Mouse (Mus musculus): ENCODE results near the gene Lyst.

Gene Lyst

DNA sequence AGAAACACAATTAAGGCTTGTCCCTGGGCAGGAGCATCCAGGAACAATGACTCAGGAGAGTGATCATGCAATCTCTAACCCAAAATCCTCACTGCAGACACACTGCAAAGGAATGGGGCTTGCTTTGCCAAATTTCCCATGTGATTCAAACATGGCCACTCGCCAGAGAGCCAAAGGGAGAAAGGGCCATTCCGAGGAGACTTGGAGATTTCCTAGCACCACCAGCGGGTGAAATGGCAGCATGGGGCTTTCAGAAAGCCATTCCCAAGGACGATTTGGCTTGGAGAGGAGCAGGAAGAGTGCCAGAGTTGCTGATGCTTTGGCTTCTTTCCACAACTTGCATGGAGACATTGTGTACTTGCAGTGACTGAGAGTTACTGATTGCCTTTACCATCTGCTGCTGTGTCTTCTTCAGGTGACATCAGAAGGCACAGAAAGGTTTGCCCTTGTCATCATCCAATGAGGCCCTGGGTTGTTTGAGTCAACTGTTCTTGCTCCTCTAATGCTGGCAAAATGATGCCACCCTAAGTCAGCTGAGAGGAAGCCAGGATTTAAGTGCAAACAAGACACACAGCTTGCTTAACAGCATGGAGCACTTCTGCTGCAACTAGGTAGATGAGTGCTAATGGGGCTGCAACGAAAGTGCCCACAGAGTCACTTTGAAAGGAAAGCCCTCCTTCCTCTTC, 16.5 kb upstream of the Lyst start:
- no peak for DNase-seq

DNA sequence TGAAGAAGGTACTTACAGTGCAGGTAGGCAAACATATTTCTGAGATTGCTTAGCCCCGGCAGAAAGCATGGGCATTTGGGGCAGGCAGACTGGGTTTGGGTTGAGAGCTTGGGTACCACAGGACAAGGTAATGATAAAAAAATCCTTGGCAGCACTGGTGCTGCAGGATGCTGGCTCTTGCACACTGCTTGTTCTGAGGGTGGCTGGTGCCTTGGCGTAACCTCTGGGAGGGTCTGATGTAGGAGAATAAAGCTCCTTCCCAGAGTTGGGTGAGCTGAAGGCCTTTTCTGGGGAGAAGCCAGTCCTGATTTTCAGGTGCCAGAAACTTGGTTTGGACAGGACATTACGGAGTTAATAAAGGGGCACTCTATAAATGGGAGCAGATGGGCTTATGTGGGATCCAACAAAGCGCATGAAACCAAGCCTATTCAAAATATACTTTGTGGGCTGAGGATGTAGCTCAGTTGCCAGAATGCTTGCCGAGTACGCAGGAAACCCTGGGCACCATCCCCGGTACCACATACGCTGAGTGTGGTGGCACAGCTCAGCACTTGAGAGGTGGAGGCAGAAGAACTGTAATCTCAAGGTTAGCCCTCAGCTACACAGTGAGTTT, 15.8 kb upstream of the Lyst start:
- DNase-seq, result no peak

DNA sequence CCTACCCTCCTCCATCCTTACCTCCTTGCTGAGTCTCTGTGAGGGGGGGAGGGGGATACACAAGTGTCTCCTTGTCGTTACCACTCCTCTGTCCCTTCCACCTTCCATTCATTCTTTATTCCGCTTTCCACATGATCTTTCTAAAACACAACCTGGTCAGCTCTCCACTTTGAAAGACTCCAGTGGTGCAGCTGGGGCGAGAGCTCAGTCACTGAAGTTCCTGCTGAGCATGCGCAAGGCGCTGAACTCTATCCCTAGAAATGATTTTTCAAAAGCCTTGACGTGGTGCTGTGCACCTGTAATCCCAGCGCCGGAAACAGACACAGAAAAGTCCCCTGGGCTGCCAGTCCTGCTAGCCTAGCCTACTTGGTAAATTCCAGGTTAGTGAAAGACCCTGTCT, 15.1 kb upstream of the Lyst start:
- DNase-seq, result no peak

DNA sequence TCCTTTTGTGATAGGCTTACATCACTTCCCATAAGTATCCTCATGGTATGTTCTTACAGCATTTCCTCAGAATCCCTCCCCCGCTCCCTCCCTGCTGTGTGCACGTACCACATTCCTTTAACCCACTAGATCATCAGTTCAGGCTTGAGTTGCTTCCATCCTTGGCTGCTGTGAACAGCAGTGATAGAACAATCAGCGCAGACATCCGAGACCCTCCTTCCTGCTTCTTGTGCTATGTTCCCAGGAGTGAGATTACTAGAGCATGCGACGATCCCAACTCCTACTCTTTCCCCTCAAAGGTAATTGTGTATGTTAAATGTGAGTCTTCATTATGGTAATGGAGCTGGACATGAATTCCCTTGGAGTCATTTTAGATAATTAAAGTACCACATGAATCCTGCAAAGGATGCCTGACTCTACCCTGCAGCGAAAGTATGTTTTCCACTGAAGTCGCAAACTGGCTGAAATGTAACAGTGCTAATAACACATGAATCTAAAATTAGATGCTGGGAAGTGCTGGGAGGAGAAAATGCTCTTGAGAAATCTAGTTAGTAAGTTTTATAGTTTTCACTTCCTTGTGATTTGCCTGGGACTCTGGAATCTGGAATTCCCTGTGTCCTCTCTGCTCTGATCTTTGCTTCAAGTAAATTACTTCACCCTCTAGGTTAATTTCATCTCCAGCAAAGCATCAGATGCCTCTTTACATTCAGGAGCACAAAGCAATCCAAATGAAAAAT, 13.6 kb upstream of the Lyst start:
- DNase-seq, result no peak

DNA sequence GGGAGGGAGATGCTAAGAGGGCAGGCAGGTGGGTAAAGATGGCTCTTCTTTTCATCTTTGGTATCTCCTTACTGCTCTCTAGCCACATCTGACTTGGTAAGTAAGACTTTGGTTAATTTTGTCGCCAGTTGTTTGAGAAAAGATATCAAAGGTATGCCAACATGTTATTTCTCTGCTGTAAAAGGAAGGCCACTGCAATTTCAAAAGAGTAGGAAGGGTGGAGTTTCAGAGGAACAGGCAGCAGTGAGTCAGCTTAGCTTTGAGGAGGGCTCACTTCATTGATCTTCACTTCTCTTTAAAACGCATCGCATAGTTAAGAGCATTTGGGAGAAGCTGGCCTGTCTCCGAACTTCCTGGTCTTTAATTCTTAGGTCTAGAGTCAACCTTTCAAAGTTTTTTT, 8.2 kb upstream of the Lyst start:
- DNase-seq, result no peak

DNA sequence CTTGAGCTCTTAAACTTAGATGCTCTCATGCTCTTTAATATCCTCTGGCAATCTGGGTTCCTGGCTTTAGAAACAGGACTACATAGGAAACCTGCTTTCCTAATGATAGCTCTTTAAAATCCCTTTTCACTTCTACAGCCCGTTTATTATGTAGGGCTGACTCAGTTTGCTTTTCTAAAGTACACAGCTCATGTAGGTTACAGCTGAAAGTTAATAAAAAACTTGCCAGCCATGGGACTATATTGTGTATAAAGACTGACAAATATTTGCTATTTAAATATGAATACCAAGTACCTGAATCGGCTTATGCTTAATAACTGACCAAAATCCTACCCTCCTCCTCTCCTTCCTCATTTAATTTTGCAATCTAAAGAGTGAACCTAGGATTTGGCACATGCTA, 6.7 kb upstream of the Lyst start:
- DNase-seq, result no peak

DNA sequence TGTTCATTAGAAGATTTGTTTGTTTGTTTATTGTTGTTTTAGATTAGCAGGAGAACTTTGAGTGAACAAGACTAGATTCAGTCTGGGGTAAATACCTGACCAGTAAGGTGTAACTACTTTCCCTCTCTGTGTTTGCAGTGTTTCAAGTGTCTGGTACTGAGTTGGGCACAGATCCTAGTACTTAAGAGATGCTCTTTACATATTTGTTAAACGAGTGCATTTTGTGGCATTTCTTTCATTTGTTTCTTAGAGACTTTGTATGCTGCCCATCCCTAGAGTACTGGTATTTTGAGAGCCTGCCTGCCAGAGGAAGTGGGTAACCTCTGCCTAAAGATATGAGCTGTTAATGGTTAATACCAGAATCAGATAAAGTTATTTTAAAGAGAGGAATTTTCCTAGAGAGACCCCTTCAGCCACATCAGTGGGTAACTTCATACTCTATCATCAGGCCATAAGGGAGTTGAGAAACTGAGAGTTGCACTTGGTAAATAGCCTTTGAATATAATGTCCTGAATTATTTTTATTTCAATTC, 2.5 kb upstream of the Lyst start:
- DNase-seq, result no peak

DNA sequence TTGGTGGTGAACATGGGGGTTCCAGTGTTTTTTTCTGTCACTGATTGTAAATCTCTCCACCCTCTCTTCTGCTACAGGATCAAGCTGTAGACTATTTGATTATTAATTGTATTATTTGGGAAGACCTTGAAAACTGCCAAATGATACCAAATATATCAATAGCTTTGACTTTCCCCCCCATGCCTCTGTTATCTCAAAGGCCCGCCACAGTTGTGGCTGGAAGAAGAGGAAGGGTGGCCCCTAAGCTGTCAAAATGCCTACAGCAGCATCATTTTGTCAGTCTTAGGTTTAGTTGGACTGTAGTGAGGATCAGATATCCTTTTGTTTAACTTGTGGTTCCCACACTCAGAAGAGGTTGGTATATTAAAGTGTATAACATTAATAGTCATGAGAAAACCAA, 1.7 kb upstream of the Lyst start:
- no peak for DNase-seq

DNA sequence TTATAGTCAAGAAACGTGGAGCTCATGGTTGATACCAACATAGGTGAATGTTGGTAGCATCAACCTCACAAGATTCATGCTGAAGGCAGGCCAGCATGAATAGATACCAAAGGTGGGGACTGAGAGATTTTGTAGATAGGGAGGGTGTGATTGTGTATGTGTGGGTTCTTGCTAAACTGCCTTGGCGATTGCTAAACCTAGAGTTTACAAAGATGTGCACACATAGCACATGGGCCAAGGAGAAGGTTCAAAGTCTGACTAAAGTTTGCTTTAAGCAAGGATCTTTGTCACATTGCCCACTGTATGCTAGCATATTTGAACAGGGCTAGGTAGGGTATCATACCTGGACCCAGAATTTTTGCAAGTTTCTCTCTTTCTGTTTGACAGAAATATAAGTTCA, 1.2 kb upstream of the Lyst start:
- no peak for DNase-seq

DNA sequence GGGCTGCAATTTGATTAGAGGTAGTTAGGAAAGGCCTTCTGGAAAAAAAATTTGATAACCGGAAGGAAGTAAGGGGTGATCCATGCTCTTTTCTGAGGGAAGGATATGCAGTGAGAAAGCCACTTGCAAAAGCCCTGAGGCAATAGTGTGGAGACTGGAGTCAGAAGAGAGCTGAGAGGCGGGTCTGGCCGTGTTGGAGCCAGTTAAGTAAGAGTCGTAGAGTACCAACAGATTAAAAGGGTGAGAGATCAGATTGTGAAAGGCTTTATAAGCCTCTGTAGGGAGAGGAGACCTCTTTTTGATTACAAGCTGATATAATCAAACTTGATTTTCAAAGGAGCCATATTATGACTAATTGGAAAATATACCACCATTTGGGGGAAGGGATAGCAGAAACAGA, 1.7 kb downstream of the Lyst start:
- no peak for DNase-seq

DNA sequence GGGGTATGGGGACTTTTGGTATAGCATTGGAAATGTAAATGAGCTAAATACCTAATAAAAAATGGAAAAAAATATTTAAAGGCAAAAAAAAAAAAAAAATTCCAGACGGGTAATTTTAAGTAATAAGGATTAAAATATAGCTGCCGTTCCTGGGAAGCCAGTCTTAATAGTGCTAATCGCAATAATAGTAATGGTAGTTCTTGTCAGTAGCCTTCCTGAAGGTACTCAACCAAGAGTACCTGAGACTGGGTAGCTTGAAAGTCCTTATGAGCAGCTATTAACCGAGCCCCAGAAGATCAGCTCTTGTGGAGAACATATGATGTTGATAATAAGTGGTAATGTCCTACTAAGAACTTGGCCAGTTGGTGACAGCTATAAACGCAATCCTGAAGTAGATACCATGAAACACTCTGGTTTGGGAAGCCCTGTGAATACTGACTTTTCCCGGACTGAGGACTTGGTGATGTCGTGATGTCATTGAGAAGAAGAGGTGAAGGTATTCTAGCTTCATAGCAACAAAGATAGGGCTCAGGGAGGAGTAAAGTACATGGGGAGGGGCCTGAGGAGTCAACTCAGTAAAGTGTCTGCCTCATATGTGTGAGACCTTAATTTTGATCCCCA, 6.3 kb downstream of the Lyst start:
- DNase-seq, result no peak

DNA sequence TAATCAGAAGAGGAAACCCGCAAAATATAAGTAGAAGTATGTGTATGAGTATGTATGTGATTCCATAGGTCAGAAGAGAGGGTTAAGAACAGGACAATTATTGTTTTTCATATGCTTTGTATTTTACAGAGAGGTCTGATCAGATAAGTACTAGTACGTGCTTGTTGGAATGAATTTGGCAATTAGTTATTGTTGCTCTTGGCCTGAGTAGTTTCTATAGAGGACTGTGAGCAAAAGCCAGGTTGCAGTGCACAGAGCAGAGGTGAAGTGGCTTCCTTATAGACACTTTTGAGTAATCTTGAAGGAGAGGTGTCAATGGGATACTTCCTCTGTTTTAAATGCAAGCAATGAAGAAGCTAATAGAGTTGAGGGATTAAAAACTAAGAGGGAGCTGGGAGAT, 7.7 kb downstream of the Lyst start:
- no peak for DNase-seq

DNA sequence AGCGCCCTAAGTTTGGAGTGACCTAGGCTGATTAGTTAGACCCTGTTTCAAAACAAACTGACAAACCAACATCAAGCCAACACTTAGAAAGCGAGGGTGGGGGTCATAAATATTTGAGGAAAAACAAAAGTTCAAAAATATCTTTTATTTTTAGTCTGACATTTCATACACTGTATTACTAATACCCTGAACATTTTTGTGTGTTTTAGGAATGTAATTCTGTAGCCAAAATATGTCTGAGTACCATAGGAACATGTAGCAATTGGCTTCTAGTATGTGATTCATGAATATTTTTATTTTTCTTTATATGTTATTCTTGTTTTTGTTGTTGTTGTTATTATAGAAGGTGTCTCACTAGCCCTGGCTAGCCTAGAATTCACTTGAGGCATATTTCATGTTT, 11.2 kb downstream of the Lyst start:
- no peak for DNase-seq

DNA sequence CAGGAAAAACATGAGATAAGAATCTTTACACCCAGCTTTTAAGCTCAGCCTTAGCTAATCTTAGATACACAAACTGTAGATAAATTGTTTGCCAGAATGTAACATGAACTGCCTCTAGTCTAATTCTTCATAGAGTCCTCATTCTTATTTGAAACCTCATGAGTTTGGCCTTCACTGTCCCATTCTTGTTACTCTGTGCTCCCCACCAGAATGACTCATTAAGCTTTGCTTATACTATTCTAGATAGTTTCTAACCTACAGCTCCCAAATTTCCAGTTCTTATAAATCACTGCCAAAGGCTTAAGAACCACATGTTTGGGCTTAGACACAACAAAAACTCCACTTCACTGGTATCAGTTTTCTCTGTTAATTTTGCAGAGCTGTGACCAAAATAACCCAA, 16.0 kb downstream of the Lyst start:
- DNase-seq, result no peak

DNA sequence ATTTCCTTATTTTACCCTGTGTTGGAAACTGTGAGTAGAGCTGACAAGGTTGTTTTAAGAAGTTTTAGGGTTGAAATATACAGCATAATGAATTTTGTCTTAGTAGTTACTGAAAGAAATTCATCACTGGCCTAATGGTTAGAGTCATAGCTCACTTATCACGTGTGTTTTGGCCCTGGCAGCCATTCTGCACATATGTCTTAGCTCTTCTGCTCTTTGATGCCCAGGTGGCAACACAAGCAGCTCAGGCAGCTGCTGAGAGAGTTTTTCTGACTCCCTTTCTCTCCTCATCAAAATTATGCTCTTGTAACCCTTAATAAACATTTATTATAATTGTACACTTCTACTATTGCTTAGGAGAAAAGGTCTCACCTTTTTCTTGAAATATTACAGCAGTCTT, 18.1 kb downstream of the Lyst start:
- DNase-seq, result peak; percentile 23 to 53

DNA sequence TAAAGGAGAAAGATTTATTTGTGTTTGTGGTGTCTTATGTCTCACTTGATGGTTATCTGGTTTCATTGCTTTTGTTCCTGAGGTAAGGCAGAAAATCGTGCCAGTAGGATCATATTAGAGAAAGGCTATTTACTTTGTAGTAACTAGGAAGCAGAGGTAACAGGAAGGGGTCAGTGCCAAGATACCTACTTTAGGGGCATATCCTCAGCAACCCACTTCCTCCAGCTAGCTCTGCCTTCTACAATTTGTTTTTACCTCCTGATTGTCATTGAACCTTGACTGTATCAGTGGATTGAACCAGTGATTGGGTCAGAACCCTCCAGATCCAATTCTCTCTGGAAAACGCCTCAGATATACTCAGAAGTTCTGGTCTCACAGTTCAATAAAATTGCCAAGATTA, 19.5 kb downstream of the Lyst start:
- no peak for DNase-seq

DNA sequence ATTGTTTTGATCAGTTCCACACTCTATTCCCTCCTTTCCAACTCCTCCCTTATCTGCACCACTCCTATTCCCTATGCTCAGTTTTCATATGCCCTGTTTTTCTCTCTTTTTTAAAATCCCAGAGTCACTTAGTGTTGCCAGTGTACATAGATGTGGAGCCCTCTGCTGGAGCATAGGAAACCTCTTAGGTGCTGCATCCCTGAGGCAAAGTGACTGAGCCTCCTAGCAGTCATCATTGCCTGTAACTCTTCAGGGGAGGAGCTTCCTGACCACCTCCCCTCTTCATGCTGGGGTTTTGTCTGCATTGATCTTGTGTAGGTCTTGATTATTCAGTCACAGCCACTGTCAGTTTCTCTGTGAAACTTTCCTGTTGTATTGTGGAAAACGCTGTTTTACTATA, 22.7 kb downstream of the Lyst start:
- peak; percentile 35 to 59 for DNase-seq

DNA sequence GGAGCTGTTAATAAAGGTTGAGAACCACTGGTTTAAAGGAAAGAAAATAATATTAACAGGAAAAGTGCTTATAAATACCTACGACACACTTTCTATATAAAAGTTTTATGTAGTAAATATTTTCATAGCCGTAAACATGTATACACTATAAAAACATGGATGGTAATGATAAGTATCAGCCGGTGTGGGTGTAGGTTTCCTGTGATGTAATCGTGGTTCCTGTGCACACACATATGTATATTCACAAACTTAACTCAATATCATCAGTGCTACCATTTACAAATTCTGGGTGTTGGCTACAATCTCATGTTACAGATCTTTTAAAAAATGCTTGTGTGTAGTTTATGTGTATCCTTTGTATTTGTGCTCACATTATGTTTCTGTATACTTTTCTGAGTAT, 24.0 kb downstream of the Lyst start:
- no peak for DNase-seq

DNA sequence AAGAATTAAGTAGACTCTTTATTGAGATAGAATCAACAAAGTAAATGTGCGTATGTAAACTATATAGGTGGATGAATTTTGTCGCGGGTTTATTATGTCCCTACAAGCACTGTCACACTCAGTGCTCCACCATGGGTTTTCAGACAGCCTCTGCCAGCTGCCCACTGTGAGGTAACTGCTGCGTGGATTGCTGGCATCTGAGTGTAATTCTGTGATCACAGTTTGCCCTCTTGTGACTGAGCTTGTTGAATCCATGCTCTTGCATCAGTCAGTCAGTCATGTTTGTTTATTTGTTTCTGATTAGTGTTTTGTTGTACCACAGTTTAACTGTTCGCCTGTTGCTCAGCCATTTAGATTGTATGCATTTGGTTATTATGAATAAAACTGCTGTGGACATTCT, 31.3 kb downstream of the Lyst start:
- no peak for DNase-seq

DNA sequence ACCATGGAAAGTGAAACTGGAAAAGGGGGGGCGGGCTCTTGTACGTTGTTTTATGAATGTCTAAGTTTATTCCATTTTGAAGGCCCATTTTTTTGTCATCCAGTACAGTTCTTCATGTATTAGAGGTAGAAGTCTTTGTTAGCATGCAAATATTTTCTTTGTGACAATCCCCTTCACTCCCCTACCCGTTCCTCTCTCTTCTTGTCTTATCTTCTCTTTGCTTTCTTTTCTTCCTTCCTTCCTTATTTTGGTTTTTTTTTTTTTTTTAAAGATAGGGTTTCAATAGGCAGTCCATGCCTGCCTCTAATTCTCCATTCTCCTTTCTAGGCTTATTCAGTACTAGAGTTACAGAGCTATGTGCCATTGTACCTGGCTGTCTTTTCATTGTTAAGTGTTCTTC, 32.4 kb downstream of the Lyst start:
- DNase-seq, result no peak

DNA sequence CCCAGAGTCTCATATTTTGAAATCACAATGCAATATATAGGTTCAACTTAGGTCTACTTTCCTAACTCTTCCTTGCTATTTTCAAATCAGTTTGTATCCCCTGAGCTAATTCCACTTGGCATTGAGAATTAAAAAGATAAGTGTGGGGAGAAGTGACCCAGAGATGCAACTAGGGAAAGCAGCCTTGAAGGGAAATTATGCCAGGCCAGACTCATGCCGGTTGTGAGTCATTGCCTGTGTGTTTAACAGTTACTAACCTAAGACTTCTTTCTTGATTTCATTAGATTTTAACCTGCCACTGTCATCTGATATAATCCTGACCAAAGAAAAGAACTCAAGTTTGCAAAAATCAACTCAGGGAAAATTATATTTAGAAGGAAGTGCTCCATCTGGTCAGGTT, 43.5 kb downstream of the Lyst start:
- no peak for DNase-seq

DNA sequence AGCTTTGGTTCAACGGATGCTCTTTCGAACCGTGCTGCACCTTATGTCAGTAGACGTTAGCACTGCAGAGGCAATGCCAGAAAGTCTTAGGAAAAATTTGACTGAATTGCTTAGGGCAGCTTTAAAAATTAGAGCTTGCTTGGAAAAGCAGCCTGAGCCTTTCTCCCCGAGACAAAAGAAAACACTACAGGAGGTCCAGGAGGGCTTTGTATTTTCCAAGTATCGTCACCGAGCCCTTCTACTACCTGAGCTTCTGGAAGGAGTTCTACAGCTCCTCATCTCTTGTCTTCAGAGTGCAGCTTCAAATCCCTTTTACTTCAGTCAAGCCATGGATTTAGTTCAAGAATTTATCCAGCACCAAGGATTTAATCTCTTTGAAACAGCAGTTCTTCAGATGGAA, 44.5 kb downstream of the Lyst start:
- DNase-seq, result no peak

DNA sequence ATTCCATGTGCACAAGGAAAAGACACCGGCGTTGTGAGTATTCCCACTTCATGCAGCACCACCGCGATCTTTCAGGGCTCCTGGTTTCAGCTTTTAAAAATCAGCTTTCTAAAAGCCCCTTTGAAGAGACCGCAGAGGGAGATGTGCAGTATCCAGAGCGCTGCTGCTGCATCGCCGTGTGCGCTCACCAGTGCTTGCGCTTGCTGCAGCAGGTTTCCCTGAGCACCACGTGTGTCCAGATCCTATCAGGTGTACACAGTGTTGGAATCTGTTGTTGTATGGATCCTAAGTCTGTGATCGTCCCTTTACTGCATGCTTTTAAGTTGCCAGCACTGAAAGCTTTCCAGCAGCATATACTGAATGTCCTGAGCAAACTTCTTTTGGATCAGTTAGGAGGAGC, 45.0 kb downstream of the Lyst start:
- DNase-seq, result no peak

DNA sequence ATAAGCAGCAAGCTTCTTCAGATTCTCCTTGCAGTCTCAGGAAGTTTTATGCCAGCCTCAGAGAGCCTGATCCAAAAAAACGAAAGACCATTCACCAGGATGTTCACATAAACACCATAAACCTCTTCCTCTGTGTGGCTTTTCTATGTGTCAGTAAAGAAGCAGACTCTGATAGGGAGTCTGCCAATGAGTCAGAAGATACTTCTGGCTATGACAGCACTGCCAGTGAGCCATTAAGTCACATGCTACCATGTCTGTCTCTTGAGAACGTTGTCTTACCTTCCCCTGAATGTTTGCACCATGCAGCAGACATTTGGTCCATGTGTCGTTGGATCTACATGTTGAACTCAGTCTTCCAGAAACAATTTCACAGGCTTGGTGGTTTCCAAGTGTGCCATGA, 47.4 kb downstream of the Lyst start:
- DNase-seq, result no peak

Data from thymus, postnatal 36 days (tissue).